Mouse (Mus musculus) bone marrow, adult 2 months (tissue): ENCODE measurements around the gene Elmsan1. TPM values are rescaled to one million over a fixed set of nuclear protein-coding genes. Genes with fewer than 3 reads are reported as not detected.

ENCODE experiments used
- H3K27ac ChIP-seq: fragments of 200-500 bp; 2 replicates; pipeline ENCODE4 v1.5.1; 2012; ENCODE audit warnings: low read depth, mild to moderate bottlenecking, control low read depth, inconsistent platforms, low read length; ENCODE audit not compliant: control insufficient read depth, poor library complexity, insufficient read depth
- H3K4me1 ChIP-seq: fragments of 200-500 bp; 2 replicates; pipeline ENCODE4 v1.6.1; 2011; ENCODE audit warnings: low read length; ENCODE audit not compliant: control insufficient read depth, insufficient read depth
- H3K4me3 ChIP-seq: fragments of 200-500 bp; replicated peaks from 2 replicates; pipeline ENCODE3; 2011; ENCODE audit warnings: mild to moderate bottlenecking, low read depth, low read length, control low read depth; ENCODE audit not compliant: control insufficient read depth
- CTCF ChIP-seq: fragments of 200-500 bp; IDR thresholded peaks from 2 replicates; pipeline ENCODE4 v1.5.1; 2011; ENCODE audit warnings: low read length, control low read depth; ENCODE audit not compliant: control insufficient read depth, insufficient read depth
- POLR2A ChIP-seq: fragments of 200-500 bp; IDR thresholded peaks from 2 replicates; pipeline ENCODE4 v1.6.1; 2011; ENCODE audit warnings: low read depth, mild to moderate bottlenecking, control low read depth, low read length, borderline replicate concordance; ENCODE audit not compliant: control insufficient read depth
- WGBS: fragments of 180-500 bp; shearing (Covaris S2); methylation state at CpG from one replicate; pipeline ENCODE4 v1.1.7; 2018; 5-methylcytosine and 5-hydroxymethylcytosine counted together
- polyA plus RNA-seq: library from polyadenylated mRNA; stranded (reverse); fragments of >200 nt; gene quantifications from 2 replicates; pipeline ENCODE4 v1.2.4, GENCODE M21; 2011; ENCODE audit warnings: low replicate concordance; ENCODE audit not compliant: missing spikeins, insufficient read depth, insufficient read length

The Elmsan1 gene
- polyA plus RNA-seq, 1 experiment = 20.0 TPM

DNA sequence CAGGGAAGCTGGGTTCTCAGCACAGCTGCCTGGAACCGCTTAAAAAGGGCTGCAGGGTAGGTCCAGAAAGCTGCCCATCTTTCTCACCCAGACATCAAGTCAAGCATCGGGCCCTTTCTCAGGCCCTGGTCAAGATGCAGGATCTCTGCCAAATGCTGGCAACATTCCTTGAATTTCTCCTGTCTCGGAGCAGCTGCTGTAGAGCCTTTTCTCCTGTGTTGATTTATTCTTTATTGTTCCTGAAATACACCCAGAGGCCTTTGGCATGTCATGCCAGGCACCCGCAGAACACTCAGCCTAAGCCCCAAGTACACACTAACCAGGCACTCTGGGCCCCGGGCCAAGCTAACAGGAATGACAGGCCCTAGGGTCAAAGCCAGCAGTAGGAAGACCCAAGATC lies 31.7 kb downstream of the Elmsan1 start:
- Histone ChIP-seq H3K27ac (no peak overlapping the region), H3K4me3 (no peak overlapping the region), H3K4me1 (peaks cover 10% of the 10 kb centered on the region)
- WGBS = 71% methylated on average over 5 of the region's 5 CpGs
- TF ChIP-seq CTCF = no peak
- no peak for TF ChIP-seq POLR2A

DNA sequence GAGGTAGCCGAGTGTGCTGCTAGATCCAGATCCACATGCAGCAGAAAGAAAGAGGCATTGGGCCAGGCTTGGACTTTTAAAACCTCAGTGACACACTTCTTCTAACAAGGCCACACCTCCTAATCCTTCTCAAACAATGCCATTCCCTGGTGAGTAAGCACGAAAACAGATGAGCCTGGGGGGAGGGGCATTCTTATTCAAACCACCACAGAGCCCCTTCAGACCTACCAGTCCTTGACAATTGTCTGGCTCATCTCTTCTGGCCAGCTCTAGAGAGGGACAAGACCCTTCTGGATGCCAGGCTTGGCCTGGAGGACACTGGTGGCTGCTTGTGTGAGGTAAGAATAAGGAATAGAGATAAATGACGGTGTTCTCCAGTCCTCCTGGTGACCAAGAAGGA lies 32.1 kb downstream of the Elmsan1 start:
- TF ChIP-seq POLR2A (no peak), CTCF (no peak)
- 93% methylated on average over 3 of the region's 3 CpGs for WGBS

DNA sequence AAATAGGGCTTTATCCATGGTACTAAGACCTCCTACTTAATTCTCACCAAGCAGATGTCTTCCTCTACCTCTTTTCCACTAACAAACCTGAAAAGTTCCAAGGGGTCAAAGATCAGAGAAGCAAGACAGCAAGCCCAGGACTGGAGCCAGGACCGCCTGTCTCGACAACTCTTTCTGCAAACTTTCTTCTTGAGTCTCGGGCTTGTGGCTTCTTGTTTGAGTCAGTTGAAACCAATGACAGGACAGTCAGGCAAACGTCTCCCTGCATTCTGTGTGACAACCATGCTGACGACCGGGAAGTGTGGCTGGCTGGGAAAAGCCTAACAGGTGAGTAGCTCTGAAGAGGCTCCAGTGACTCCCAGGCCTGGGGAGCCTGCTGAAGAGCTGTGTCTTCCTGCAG lies 33.1 kb downstream of the Elmsan1 start:
- TF ChIP-seq POLR2A = no peak
- TF ChIP-seq CTCF = no peak
- H3K4me3 ChIP-seq = no peak overlapping the region
- WGBS = 73% methylated on average over 6 of the region's 6 CpGs
- H3K27ac ChIP-seq = no peak overlapping the region
- H3K4me1 ChIP-seq = peaks cover 17% of the 10 kb centered on the region

More for the DNA sequence above, 32.1 kb downstream of the Elmsan1 start:
- Histone ChIP-seq H3K4me3 (no peak overlapping the region), H3K4me1 (peaks cover 10% of the 10 kb centered on the region), H3K27ac (no peak overlapping the region)

DNA sequence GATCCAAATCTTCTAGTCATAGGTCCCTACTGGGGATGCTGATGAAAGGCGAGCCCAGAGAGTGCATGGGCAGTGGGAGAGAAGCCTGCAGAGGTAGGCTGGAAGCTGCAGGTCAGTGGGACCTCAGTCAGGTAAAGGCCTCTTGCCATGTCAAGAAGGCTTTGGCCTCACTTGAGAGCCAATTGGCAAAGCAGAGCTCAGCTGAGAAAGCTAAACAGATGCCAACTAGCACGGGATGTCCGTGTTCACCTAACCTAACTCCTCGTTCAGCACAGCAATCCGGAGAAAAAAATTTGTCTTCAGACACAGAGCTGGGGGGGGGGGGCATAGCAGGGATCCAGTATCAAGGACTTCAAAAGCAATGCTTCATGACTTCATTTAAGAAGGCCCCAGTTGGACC lies 33.7 kb downstream of the Elmsan1 start:
- no peak for TF ChIP-seq CTCF
- TF ChIP-seq POLR2A = no peak
- peaks cover 20% of the 10 kb centered on the region for H3K4me1 ChIP-seq
- H3K4me3 ChIP-seq = no peak overlapping the region
- WGBS = 85% methylated on average over 5 of the region's 5 CpGs
- H3K27ac ChIP-seq = no peak overlapping the region

DNA sequence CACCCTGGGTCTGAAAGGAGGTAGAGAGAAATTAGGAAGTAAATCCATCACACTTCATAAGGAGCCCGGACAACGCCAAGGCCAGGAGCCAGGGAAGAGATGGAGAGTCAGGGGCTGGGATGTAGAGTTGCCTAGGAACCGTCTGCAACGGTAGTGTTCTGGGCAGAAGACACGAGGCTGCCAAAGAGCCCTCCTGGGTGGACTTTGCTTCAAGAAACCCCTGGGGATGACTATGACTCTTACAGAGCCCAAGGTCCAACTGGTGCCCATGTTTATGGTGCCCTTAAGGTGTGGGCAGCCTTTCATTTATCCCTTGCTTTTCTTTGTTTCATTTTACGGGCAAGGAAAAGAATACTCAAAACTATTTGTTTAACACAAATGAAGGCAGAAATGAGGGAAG lies 36.7 kb downstream of the Elmsan1 start:
- 83% methylated on average over 6 of the region's 6 CpGs for WGBS
- no peak overlapping the region for H3K27ac ChIP-seq
- H3K4me1 ChIP-seq = peaks cover 20% of the 10 kb centered on the region
- TF ChIP-seq POLR2A (no peak), CTCF (no peak)
- H3K4me3 ChIP-seq = no peak overlapping the region

DNA sequence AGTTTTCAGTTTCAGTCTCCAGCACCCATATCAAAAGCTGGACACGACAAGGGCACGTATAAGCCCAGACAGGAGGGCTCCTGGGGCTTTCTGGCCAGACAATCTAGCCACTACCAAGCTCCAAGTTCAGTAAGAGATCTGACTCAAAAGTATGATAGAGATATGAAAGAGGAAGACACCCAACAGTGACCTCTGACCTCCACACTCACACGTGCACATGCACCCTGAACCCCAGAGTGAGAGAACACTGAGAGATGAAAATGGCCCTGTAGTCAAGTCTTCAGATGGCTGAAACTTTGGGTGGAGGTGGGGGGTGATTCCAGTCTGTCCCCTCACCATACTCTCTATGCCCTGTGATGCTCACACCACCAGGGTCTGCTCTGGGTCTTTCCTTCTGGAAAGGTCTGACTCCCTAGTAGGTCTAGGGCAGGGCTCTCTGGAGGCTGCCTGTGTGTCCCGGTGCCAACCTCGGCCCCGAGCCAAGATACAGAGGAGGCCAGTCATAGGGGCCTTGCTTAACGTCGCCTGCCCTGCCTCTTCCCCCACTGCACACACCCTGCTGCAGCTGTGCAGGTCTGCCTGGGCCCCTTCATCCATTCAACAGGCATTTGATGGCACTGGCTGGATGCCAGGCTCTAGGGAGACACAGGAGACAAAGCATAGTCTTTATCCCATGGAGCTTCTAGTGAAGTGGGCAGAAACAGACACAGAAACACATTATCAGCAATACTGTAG lies 37.8 kb downstream of the Elmsan1 start:
- peaks cover 22% of the 10 kb centered on the region for H3K4me1 ChIP-seq
- WGBS = 21% methylated on average over 8 of the region's 8 CpGs
- H3K27ac ChIP-seq = peak overlapping the region; percentile 54
- no peak overlapping the region for H3K4me3 ChIP-seq
- TF ChIP-seq CTCF = no peak
- TF ChIP-seq POLR2A = no peak

DNA sequence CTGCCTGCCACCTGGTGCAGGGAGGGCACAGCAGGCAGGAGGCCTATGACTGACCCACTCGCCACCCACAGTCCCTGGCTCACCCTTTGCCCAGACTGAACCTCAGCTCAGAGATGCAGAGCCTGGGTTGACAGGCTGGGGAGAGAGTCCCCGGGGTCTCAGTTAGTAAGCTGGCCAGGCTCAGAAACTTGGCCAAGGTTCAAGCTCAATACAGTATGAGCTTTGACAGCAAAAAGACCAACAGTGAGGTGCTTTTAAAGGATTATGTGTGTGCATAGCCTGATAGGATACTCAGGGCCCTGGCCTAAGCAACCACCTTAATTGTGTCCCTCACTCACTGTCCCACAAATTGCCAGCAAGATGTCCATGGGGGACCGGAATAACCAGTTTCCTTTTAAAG lies 38.6 kb downstream of the Elmsan1 start:
- peaks cover 22% of the 10 kb centered on the region for H3K4me1 ChIP-seq
- no peak overlapping the region for H3K4me3 ChIP-seq
- H3K27ac ChIP-seq = peak overlapping the region; percentile 10
- TF ChIP-seq POLR2A (no peak), CTCF (no peak)
- 62% methylated on average over 3 of the region's 3 CpGs for WGBS

DNA sequence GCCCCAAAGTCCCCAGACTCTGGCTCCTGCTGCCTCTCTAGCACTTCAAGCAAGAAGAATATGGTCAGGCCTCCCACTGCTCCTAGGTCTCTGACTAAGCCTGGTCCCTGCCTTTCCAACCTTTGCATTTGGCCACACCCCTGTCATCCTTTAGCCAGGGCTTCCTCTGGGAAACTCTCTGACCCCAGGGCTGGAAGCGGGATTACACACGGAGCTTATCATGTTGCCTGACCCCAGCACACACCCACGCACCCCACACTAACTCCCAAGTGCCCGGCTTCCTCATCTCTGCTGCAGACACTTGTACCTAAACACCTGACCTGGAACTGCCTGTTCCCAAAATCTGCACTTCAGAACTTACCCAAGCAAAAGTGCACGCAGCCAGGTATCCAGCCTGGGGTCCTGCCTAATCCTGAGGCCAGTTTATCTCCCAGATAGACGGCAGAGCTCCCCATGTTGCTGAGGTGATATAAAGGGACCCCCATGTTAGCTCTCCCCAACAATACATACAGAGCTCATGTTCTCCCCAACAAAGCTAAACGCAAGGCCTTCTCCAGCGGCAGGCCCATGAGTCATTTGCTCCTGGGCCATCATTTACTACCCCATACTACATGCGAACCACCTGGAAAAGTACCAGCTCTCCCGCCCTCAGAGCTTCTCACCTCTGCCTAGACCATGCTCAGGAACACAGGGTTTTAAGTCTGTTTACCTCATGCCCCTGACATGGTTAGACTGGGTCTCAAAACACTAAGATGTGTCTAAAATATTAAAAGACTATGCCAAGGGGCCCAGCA lies 39.8 kb downstream of the Elmsan1 start:
- Histone ChIP-seq H3K27ac (peak overlapping the region; percentile 21; the same call in 1 of the 2 replicates), H3K4me3 (no peak overlapping the region), H3K4me1 (peaks cover 31% of the 10 kb centered on the region)
- WGBS = 58% methylated on average over 10 of the region's 10 CpGs
- TF ChIP-seq CTCF (no peak), POLR2A (no peak)
